Mouse (Mus musculus) midbrain, embryonic 15.5 days (tissue): Measurements from ENCODE around the gene Usp44. TPM values are rescaled to one million over a fixed set of nuclear protein-coding genes. Genes with fewer than 3 reads are reported as not detected.
"Not testable (repeated sequence)": the region's sequence is repeated elsewhere in the genome, so short reads cannot be mapped to it uniquely, and the experiment has no call there.

ENCODE experiments used
- ATAC-seq: fragments of 200-750 bp; cut with Nextera tagmentation; replicated peaks from 2 replicates; pipeline ENCODE4 v1.8.0; 2017; ENCODE audit warnings: moderate TSS enrichment
- H3K27ac ChIP-seq: fragments of 300-500 bp; sonication (generic); 2 replicates; pipeline ENCODE4 v1.5.1; 2015; ENCODE audit warnings: mild to moderate bottlenecking, inconsistent platforms
- H3K27me3 ChIP-seq: fragments of 300-500 bp; sonication (generic); replicated peaks from 2 replicates; pipeline ENCODE4 v1.6.1; 2015; ENCODE audit warnings: inconsistent platforms
- H3K36me3 ChIP-seq: fragments of 300-500 bp; sonication (generic); replicated peaks from 2 replicates; pipeline ENCODE4 v1.6.1; 2015; ENCODE audit warnings: inconsistent platforms
- H3K4me1 ChIP-seq: fragments of 300-500 bp; sonication (generic); 2 replicates; pipeline ENCODE4 v1.6.1; 2015; ENCODE audit warnings: inconsistent platforms
- H3K4me2 ChIP-seq: fragments of 300-500 bp; sonication (generic); 2 replicates; pipeline ENCODE4 v1.6.1; 2015; ENCODE audit warnings: inconsistent platforms, mild to moderate bottlenecking, moderate library complexity
- H3K4me3 ChIP-seq: fragments of 300-500 bp; sonication (generic); 2 replicates; pipeline ENCODE4 v1.5.1; 2015; ENCODE audit warnings: mild to moderate bottlenecking, inconsistent platforms
- H3K9ac ChIP-seq: fragments of 300-500 bp; sonication (generic); 2 replicates; pipeline ENCODE4 v1.6.1; 2015; ENCODE audit warnings: mild to moderate bottlenecking, inconsistent platforms
- H3K9me3 ChIP-seq: fragments of 300-500 bp; sonication (generic); 2 replicates; pipeline ENCODE4 v1.6.1; 2016; ENCODE audit warnings: inconsistent platforms
- WGBS: fragments of 180-500 bp; shearing (Covaris S2); methylation state at CpG from one replicate; pipeline ENCODE4 v1.1.7; 2015; ENCODE audit warnings: mixed read lengths; 5-methylcytosine and 5-hydroxymethylcytosine counted together
- polyA plus RNA-seq: library from polyadenylated mRNA; unstranded; fragments of >200 nt; fragmentation: Nextera tagmentation; extraction: Ambion mirVana; gene quantifications from 2 replicates; pipeline ENCODE4 v1.2.1, GENCODE M21; 2015

The Usp44 gene
- 0.32 and 0.61 TPM in 2 replicates for polyA plus RNA-seq

DNA sequence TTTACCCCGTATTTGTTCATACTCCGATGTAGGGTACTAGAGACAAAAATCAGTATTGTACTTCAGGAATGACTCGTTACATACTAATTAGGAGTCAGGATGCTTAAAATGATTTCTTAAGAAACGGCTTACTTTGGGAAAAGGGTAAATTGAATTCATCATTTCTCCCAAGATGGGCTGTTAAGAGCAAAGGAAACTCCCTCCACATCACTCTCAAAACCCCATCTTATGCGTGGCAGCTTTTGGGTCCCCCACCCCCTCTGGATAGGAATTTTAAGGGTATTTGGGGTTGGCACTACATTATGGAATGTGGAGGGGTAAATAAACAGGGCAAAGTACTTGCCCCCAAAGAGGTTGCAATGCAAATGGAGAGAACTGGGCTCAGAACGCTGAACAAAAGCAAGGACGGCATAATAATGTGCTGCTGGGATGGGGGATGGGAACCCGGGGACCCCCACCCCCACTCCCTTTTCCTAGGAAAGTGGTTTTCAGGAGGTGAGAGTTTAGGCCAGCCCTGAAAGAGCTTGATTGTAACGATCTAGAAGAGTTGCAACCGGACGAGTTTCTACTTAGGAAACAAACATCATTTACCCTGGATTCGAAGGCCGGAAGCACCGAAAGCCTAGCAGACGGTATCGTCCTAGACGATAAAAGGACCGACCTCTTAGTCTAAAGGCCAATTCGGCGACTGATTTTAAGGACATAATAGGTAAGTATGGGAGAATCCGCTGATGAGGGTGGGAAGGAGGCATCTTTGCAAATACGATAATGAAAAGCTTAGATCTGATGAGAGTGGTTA lies at the start of gene Usp44:
Usp44 (plus strand) TSS at position 625 of the 799 bp plus-strand sequence.
- Histone ChIP-seq H3K27ac (no peak within 1 kb of the TSS), H3K27me3 (peaks cover 37% of the 10 kb centered on the region), H3K9me3 (no peaks in the 10 kb centered on the region), H3K4me1 (peaks cover 12% of the 10 kb centered on the region), H3K4me3 (no peak within 1 kb of the TSS), H3K36me3 (no peaks in the 10 kb centered on the region), H3K9ac (no peak within 1 kb of the TSS), H3K4me2 (no peak within 1 kb of the TSS)
- 11% methylated on average over 22 of the region's 22 CpGs for WGBS
- no peak for ATAC-seq

DNA sequence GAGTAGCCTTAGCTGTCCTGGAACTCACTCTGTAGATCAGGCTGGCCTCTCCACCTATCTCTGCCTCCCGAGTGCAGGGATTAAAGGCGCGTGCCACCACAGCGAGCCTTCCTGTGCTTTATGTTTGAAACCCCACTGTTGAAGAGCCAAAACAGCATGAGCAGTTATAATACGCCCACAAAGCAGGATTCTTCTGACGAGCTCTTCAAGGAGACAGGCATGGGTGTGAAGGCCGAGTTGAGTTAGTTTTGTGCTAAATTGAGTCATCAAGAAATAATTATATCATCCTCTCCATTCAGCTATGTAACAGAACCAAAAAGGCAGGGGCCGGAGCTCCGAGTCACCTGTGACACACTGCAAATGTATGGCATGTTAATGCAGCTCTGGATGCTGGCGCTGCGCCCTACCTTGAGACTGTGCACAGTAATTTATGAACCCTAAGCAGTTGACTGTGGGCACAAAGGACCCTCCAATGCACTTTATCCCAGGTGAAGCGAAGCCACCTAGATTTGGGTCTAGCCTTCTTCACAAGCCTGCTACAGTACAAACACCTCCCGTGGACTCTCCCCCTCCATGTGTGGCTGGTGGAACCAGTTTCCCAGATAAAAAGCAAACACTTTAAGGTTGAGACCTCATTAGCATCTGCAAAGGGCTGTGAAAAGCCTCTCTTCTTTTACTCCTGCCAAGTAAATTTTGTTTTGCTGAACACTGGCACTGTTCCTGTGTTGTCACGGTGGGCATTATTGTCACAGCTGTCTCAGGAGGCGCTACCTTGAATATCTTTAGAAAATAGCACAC lies 47.9 kb upstream of the Usp44 start:
- Histone ChIP-seq H3K9ac (no peak overlapping the region), H3K9me3 (no peaks in the 10 kb centered on the region), H3K27me3 (no peaks in the 10 kb centered on the region), H3K27ac (no peak overlapping the region), H3K36me3 (no peaks in the 10 kb centered on the region), H3K4me2 (no peak overlapping the region), H3K4me1 (no peaks in the 10 kb centered on the region), H3K4me3 (no peak overlapping the region)
- 47% methylated on average over 15 of the region's 15 CpGs for WGBS
- no peak for ATAC-seq

DNA sequence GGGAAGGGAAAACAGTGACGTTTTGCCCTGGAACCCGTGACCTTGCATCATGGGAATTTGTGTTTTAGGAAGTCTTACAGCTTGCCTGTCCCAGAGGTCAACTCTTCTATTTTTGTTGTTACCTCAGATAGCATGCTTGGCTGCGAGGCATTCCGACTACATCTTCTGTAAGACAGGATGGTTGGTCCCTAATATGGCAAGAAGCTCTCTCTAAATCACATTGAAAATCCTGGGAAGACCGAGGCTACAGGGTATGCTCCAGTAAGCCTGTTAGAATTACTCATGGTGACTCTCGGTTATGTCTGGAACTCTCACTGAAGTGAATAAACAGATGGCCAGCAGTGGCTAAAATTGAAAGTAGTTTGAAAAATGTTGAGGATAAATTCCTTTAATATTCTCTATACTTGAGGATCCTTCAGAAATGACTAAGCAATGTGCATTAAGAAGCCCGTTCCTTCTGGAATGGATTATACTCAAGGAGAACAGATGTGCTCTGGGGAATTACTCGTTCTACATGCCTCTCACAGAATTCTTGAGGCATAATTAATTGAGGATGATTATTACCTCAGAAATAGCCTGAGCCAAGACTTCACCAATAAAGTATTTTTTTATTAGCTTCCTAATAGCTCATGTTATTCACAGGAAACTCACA lies 31.5 kb upstream of the Usp44 start:
- no peak for ATAC-seq
- H3K4me1 ChIP-seq, result no peaks in the 10 kb centered on the region
- no peaks in the 10 kb centered on the region for H3K27me3 ChIP-seq
- no peak overlapping the region for H3K4me3 ChIP-seq
- H3K9me3 ChIP-seq, result no peaks in the 10 kb centered on the region
- no peaks in the 10 kb centered on the region for H3K36me3 ChIP-seq
- no peak overlapping the region for H3K9ac ChIP-seq
- no peak overlapping the region for H3K27ac ChIP-seq
- WGBS, result 74% methylated on average over 8 of the region's 8 CpGs
- H3K4me2 ChIP-seq, result no peak overlapping the region

DNA sequence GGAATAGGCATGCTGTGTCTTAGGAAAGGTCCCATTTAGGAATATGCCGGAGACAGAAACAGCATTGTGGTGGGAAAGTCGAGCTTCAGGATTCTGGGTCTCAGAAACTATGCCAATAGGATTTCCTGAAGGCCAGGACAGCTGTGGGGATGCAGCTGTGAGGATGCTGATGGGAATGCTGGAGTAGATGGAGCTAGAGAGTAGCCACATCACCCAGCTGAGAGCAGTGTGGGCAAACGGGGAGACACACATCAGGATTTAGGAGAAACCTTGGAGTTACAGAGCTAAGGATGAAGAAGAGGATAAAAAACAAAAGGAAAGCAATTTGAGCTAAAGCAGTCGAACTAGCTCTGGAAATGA lies 31.0 kb upstream of the Usp44 start:
- no peaks in the 10 kb centered on the region for H3K9me3 ChIP-seq
- no peaks in the 10 kb centered on the region for H3K36me3 ChIP-seq
- no peaks in the 10 kb centered on the region for H3K4me1 ChIP-seq
- ATAC-seq, result no peak
- 76% methylated on average over 4 of the region's 4 CpGs for whole genome bisulfite sequencing
- H3K4me2 ChIP-seq, result no peak overlapping the region
- H3K27me3 ChIP-seq, result no peaks in the 10 kb centered on the region
- H3K9ac ChIP-seq, result no peak overlapping the region
- H3K4me3 ChIP-seq, result no peak overlapping the region
- H3K27ac ChIP-seq, result no peak overlapping the region

DNA sequence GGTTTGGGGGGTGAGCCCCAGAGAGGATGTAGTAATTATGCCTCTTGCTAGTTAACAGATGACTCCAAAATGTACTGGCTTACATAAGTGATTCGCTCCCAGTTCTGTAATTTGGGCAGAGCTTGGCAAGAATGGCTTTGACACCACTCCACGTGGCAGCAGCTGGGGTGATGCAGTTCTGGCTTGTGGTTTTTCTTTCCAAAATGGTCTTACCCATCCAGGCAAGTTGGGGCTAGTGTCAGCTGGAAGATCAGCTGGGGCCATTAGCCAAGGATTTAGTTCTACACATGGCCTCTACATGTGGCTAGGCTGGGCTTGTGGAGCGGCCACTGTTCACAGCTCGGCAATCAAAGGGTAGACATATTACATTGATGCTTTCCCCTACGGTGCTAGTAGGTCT lies 30.5 kb upstream of the Usp44 start:
- H3K9ac ChIP-seq, result no peak overlapping the region
- no peak overlapping the region for H3K27ac ChIP-seq
- ATAC-seq, result no peak
- H3K9me3 ChIP-seq, result no peaks in the 10 kb centered on the region
- H3K4me2 ChIP-seq, result no peak overlapping the region
- 86% methylated on average over 5 of the region's 5 CpGs for WGBS
- H3K4me1 ChIP-seq, result no peaks in the 10 kb centered on the region
- no peak overlapping the region for H3K4me3 ChIP-seq
- no peaks in the 10 kb centered on the region for H3K36me3 ChIP-seq
- H3K27me3 ChIP-seq, result no peaks in the 10 kb centered on the region

DNA sequence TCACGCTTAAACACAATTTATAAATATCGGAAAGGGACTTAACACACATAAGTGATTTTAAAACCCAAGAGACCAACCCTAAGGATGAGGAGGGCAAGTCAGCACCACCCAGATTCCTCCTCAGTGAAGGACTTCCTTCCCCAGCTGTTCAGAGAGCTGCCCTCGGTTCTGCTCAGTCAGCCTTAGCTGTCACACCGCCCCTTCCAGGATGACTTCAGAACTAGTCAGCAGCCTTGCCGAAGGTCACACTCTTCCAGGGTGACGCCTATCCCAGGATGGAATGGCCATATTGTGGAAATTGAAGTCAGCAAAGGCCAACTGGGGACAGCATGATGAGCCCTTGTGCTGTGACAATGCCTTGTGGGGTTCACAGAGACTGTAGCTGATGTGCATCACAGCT lies 28.2 kb upstream of the Usp44 start:
- H3K27ac ChIP-seq, result no peak overlapping the region
- ATAC-seq, result no peak
- no peak overlapping the region for H3K4me3 ChIP-seq
- H3K4me1 ChIP-seq, result no peaks in the 10 kb centered on the region
- H3K9ac ChIP-seq, result no peak overlapping the region
- no peaks in the 10 kb centered on the region for H3K9me3 ChIP-seq
- 77% methylated on average over 6 of the region's 6 CpGs for WGBS
- H3K36me3 ChIP-seq, result no peaks in the 10 kb centered on the region
- H3K27me3 ChIP-seq, result no peaks in the 10 kb centered on the region
- no peak overlapping the region for H3K4me2 ChIP-seq

DNA sequence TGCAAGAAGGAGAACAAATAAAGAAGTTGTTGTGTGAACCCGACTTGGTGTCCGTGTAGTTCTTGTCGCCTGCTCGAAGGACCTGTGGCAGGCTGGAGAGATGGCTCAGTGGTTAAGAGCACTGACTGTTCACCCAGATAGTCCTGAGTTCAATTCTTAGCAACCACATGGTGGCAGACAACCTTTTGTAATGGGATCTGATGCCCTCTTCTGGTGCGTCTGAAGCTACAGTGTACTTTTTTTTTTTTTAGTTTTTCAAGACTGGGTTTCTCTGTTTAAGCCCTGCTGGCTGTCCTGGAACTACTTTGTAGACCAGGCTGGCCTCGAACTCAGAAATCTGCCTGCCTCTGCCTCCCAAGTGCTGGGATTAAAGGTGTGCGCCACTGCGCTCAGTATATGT lies 21.9 kb upstream of the Usp44 start:
- H3K4me1 ChIP-seq, result not testable (repeated sequence)

GRCm38 (mm10) chr10:93810590-93811185 lies 20.7 kb upstream of the Usp44 start:
- no peak overlapping the region for H3K27ac ChIP-seq
- WGBS, result 44% methylated on average over 7 of the region's 7 CpGs
- no peak for ATAC-seq
- H3K9ac ChIP-seq, result no peak overlapping the region
- no peaks in the 10 kb centered on the region for H3K27me3 ChIP-seq
- H3K4me3 ChIP-seq, result no peak overlapping the region
- peaks cover 8% of the 10 kb centered on the region for H3K4me1 ChIP-seq
- no peak overlapping the region for H3K4me2 ChIP-seq
- no peaks in the 10 kb centered on the region for H3K9me3 ChIP-seq
- H3K36me3 ChIP-seq, result no peaks in the 10 kb centered on the region

More for the DNA sequence above, 21.9 kb upstream of the Usp44 start:
- not testable (repeated sequence) for H3K27me3 ChIP-seq, H3K4me2 ChIP-seq, H3K9ac ChIP-seq, H3K9me3 ChIP-seq, ATAC-seq, H3K36me3 ChIP-seq, H3K4me3 ChIP-seq, H3K27ac ChIP-seq
- 98% methylated on average over 8 of the region's 8 CpGs for WGBS

GRCm38 (mm10) chr10:93812098-93812497 lies 19.3 kb upstream of the Usp44 start:
- Histone ChIP-seq H3K36me3 (no peaks in the 10 kb centered on the region), H3K27me3 (no peaks in the 10 kb centered on the region), H3K4me1 (peaks cover 8% of the 10 kb centered on the region), H3K9me3 (no peaks in the 10 kb centered on the region), H3K4me2 (no peak overlapping the region), H3K4me3 (no peak overlapping the region), H3K9ac (no peak overlapping the region), H3K27ac (no peak overlapping the region)
- WGBS, result 90% methylated on average over 7 of the region's 7 CpGs
- ATAC-seq, result no peak

DNA sequence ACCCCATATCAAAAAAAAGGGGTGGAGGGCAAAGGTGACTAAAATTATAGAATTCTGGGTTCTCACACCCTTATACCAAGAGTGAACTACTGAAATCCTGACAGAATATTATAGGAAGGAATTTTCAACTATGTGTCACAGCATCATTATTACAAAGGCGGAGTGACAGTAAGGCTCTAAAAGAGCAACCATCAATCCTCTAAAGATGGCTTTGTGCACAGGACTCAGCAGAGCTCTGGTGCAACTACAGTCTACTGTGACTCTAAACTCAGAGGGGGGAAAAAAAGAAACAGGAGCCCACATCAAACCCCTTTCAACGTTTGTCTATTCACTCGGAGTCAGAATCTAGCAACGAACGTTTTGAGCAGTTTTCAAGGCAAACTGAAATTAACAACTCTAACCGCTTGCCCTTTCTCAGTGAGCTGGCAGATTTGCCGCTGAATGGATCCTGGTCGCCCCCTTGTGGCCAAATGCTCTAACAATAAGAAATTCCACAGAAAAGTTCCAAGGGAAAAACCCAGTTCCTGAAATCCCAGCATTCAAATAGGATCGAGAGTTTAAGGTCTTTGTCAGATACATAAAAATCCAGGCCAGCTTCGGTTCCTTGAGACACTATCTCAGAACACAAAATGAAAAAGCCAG lies 18.5 kb upstream of the Usp44 start:
- no peaks in the 10 kb centered on the region for H3K36me3 ChIP-seq
- peaks cover 8% of the 10 kb centered on the region for H3K4me1 ChIP-seq
- H3K27ac ChIP-seq, result no peak overlapping the region
- 12% methylated on average over 10 of the region's 10 CpGs for WGBS
- H3K9ac ChIP-seq, result no peak overlapping the region
- peak overlapping the region; percentile 37 for H3K4me2 ChIP-seq
- no peak overlapping the region for H3K4me3 ChIP-seq
- no peak for ATAC-seq
- H3K9me3 ChIP-seq, result no peaks in the 10 kb centered on the region
- no peaks in the 10 kb centered on the region for H3K27me3 ChIP-seq

DNA sequence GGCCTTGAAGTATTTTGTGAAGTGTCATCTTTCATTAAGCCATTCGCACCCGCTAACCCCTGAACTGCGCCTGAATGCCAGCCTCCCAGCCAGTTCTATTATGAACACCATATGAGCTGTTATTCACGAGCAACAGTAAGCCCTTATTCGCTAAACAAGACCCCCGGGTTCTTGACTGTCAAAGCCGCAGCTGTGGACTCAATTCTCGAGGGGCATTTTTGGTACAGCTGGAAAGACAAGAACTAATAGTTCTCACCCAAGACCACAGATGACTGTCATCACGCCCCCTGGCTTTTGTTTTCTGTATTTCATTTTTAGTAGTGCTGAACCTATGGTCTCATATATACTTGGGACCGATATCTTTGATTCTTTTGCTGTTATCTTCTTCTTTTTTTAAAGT lies 17.6 kb upstream of the Usp44 start:
- H3K4me2 ChIP-seq, result peak overlapping the region; percentile 10
- WGBS, result 36% methylated on average over 10 of the region's 10 CpGs
- no peaks in the 10 kb centered on the region for H3K9me3 ChIP-seq
- H3K36me3 ChIP-seq, result no peaks in the 10 kb centered on the region
- no peak overlapping the region for H3K27ac ChIP-seq
- peaks cover 8% of the 10 kb centered on the region for H3K4me1 ChIP-seq
- 0 out of 2 replicates have a peak, but pooled peaks have one; percentile 42 for ATAC-seq
- H3K27me3 ChIP-seq, result no peaks in the 10 kb centered on the region
- no peak overlapping the region for H3K4me3 ChIP-seq
- H3K9ac ChIP-seq, result no peak overlapping the region

DNA sequence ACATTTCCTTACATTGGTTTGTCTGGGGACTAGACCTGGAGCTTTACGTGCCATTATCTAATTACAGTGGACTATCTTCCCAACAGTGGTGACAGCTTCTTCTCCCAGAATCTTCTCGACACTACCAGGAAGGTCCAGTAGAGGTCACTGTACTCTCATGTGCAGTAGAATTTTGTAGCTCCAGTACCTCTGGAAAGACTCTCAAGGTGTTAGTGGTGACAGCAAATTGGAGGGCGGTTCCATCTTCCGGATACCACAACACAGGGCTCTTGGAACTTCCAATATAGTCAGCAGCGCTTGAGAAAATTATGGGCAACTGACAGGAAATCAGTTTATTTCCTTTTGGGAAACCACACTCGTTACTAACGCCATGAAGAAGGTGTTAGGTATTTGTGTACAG lies 12.7 kb upstream of the Usp44 start:
- no peak overlapping the region for H3K4me2 ChIP-seq
- ATAC-seq, result no peak
- H3K4me3 ChIP-seq, result no peak overlapping the region
- no peaks in the 10 kb centered on the region for H3K4me1 ChIP-seq
- H3K27me3 ChIP-seq, result peaks cover 5% of the 10 kb centered on the region; the same call in 1 of the 2 replicates
- no peak overlapping the region for H3K27ac ChIP-seq
- WGBS, result 39% methylated on average over 7 of the region's 7 CpGs
- H3K36me3 ChIP-seq, result no peaks in the 10 kb centered on the region
- H3K9me3 ChIP-seq, result no peaks in the 10 kb centered on the region
- no peak overlapping the region for H3K9ac ChIP-seq
